Mouse (Mus musculus) embryo, embryonic 10 days (tissue): ENCODE measurements around the gene Ifnlr1.
"Not testable (repeated sequence)": the region's sequence is repeated elsewhere in the genome, so short reads cannot be mapped to it uniquely, and the experiment has no call there.

ENCODE experiments used
- DNase-seq: peaks from one replicate; pipeline ENCODE4 v3.0.0-alpha.2; 2015; ENCODE audit warnings: low spot score

Gene Ifnlr1

DNA sequence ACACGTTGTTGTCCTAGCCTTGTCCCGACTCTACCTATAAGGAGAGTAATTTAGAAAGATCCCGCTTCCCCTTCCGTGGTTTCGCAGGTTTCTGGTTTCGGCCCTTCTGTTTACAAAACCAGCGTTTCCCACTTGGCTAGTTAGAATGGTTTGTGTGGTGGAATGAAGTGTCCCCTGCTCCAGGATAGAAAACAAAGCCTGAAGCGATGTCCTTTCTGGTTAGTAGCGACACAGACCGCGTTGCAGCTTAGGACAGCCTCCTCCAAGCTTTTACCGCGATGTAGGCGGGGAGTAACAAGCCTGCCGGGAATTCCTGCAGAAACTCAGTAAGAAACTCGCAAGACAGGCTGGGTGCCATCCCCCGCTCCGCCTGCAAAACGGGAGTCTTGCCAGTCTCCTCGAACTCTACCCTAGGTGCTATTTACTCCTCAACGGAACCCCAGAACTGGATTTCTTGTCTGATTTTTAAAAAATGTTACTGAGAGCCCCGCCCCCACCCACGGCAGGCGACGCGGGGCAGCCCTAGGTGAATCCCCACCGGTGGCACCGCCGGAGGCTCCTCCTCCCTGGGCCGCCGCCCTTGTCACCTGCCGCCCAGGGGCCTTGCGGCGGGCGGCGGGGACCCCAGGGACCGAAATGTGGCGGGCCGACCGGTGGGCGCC is at the start of gene Ifnlr1:
TSS of gene Ifnlr1 (plus strand) at position 382 of the 662 bp plus-strand sequence.
- peak; percentile 61 for DNase-seq

DNA sequence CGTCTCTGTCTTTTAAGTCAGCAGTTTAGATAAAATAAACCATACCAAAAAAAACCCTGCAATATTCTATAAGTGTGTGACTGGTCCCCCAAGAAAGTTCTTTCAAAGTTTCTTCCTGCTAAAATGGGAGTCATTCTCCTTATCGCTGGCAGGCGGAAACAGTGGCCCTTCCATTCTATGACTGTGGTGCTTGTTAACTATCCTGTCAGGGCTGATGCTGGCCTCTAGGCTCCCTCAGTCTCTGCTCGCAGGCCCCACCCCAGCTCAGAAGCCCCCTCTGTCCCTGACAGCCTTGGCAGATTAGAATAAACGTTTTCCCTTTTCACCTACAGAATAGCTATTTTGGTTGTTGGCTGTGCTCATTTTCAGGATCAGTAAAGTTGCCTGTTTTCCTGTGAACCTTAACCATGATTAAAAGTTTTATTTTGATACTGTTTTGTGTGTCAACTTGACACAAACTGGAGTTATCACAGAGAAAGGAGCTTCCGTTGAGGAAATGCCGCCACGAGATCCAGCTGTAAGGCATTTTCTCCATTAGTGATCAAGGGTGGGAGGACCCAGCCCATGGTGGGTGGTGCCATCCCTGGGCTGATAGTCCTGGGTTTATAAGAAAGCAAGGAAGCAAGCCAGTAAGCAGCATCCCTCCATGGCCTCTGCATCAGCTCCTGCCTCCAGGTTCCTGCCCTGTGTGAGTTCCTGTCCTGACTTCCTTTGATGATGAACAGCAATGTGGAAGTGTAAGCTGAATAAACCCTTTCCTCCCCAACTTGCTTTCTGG is 44.6 kb upstream of the Ifnlr1 start:
- not testable (repeated sequence) for DNase-seq

DNA sequence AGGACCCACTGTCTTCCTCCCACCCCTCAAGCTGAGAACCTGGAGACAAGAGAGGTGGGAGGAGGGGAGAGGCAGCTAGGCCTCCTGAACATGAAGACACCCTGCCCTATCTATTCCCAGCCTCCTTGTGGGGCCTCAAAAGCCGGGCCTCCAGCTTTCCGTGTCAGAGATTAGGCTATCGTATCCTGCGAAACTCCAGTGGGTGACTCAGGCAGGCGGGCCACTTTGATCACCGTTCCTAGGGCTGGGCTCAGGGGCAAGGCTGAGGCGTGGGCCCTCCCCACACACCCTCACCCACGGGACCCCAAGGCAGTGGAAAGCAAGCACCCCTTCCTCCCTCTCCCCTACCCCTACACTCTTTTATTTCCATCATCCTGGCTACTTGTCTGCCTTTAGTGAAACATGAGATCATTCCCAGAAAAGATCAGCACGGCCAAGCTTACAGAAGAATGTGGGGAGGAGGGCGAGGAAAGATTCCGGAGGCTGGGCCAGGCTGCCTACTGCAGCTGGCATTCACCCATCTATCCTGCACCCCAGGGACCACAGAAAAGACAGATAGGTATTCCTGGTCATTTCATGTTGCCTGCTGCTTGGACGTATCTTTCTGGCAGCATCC is 41.0 kb upstream of the Ifnlr1 start:
- no peak for DNase-seq

DNA sequence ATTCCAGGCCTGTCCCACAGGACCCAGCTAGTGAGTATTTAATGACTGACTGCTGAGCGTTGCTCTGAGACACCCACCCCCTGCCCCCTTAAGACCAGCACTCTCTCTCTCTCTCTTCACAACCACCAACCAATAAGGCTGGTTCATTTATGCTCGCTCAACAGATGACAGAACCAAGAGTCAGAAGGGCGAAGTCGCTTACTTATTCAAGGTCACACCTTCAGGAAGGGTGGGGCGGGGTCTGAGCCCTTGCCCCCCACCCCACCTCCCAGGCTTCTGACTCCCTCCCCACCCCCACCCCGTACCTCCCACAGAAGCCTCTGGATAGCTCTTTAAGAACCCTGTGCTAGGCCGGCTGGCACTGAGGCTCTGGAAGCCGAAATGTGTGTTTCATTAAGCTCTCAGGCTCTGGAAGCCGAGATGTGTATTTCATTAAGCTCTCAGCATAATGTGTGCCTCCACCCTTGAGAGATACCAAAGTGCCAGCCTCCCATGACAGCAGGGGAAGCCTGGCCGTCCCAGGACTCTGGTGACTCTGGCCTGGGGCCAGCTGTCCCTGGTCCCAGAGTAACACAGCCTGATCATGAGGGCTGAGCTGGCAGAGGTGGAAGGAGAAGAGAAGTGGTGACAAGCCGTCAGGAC is 33.0 kb upstream of the Ifnlr1 start:
- DNase-seq, result peak; percentile 42

DNA sequence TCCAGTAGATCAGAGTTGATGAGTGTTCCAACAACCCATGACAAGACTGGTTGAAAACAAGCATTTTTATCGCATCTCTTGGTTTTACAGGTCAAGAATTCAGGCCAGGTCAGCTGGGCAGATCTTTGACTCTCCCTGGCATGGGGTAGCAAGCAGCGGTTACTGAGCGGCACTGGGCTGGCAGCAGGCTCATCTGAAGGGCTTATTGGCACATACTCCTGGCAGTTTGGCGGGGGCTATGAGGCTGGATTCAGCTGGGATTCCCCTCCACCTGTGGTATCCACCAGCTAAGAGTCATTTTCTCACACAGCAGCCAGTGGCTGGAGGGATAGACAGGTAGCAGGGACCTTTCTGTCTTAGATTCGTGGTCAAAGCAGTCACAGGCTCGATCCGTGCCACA is 32.1 kb upstream of the Ifnlr1 start:
- no peak for DNase-seq

DNA sequence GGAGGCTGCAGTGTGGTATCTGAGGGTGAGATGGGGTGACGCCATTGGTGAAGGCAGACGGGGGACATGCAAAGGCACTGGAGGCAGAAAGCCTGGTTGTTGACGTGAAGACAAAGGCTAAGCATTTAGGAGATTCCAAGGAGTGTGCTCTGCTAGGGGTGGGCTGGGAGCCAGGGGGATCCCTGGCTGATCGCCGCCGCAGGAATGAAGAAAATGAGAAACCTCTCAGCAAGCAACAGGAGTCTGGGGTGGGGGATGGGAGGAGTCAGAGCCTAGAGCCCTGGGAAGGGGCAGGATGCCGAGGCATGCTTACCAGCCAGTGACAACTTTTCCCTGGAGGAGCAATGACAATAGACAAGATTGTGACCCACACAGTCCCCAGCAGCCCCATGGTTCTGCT is 30.6 kb upstream of the Ifnlr1 start:
- no peak for DNase-seq

DNA sequence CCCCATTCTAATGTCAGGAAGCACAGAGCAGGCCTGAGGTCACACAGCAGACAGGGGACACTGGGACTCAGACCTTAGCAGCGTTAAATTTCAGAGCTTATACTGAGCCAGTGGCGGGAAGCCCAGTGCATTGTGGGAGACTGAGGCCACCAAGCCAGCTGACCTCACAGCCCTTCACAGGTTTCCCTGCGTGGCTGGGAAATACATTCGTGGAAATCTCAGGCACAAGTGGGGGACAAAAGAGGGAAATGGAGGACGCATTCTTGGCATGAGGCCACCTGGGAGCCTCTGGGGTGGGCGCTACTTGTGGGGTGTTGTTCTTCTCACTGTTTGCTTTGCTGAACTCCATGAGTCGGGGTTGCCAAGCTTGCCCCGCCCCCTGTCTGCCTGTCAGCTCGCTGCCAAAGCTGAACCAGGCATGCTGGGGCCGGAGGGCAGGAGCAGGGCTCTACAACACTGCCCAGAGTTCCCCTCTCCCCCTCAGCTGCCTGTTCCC is 29.9 kb upstream of the Ifnlr1 start:
- DNase-seq, result no peak

DNA sequence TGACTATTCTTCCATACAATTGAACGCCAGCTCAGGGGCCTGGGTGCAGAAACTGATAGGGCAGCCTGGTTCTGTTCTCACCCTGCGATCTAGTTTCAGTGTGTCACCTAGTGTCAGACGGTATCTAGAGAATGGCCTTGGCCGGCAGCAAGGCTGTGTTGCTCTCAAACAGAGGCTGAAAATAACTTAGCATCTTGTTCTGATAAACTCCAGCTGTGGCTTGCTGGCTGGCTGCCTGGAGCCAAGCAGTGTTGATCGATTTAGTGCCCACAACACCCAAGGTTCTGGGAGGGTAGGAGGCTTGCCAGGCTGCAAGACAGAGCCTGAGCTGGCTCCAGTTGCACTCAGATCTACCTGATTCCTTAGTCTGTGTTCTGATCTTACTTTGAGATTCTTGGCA is 27.6 kb upstream of the Ifnlr1 start:
- DNase-seq, result no peak

DNA sequence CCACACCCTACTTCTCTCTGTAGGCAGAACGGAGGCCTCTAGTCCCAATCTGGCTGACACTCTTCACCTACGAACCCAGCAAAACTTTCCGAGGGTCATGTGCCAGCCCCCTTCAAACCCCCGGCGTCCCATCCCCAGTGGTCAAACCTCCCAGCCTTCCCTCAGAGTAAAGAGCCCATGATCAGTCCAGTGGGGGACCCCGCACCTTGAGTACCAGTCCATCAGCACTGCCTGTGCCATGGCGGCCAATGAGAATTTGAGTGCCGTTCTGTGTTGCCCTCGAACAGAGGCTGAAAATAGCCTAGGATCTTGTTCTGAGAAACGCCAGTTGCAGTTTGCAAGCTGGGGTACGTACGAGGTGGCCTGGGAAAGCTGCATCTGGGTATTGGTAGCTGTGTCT is 27.2 kb upstream of the Ifnlr1 start:
- no peak for DNase-seq

DNA sequence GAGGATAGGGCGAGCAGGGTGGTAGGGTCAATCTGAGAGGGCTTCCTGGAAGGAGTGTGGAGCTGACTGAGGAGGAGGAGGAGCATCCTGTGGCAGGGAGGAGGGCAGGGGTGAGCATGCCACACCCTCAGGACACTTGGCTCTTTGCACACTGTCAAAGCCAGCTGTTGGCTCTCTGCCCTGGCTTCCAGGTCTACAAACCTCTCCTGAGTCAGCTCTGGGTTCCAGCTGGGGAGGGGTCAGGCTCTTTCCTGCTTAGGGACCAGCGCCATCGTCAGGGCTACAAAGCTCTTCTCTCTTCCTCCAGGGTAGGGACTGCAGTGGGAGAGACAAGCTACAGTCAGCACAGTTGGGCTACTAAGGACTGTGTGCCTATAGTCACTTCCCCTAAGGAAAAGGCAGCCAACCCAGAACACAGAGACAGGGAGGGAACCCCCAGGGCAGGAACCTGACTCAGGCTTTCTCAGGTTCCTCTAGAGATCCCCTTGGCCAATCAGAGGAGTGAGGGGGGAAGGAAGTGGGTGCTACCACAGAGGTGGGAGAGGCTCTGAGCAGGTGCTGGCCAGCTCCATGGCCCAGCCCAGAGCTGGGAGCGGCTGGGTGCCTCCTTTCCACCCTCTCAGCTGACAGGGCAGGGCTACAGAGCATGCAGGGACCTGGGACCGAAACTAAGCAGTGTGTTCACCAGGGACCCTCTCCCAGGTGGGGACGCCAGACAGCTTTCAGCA is 24.8 kb upstream of the Ifnlr1 start:
- DNase-seq, result no peak

DNA sequence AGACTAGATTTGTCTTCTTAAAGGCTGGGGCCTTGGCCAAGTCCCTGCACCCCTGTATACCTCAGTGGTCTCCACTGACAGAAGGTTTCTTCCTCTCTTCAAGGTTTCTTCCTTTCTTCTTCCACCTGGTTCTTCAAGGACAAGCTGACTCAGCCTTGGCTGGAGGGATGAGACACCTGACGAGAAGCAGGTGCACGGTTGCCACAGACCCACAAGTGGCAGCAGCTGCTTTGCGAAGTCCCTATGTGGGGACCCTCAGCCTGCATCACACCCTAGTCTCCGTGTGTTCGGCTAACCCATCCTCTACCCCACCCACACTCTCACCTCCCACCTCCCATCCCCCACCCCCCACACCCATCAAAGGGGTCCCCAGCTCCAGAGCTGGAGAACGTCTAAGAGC is 24.1 kb upstream of the Ifnlr1 start:
- no peak for DNase-seq

DNA sequence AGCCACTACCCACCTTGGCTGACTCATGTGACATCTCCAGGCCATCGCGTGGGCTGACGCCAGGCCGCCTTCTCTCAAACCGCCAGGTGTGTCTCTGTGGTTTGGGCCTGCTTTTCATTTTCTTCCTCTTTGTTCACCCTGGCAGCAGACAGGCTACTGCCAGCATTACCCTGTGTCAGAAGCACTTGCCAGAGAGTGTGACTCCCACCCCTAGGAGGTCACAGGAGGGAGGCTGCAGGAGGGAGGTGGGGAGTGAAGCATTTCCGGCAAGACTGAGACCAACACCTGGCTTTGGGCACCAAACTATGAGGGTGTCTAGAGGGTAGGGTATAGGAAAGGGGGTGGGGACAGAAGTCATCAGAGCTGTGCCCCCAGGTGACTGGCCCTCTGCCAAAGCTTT is 21.4 kb upstream of the Ifnlr1 start:
- DNase-seq, result no peak

DNA sequence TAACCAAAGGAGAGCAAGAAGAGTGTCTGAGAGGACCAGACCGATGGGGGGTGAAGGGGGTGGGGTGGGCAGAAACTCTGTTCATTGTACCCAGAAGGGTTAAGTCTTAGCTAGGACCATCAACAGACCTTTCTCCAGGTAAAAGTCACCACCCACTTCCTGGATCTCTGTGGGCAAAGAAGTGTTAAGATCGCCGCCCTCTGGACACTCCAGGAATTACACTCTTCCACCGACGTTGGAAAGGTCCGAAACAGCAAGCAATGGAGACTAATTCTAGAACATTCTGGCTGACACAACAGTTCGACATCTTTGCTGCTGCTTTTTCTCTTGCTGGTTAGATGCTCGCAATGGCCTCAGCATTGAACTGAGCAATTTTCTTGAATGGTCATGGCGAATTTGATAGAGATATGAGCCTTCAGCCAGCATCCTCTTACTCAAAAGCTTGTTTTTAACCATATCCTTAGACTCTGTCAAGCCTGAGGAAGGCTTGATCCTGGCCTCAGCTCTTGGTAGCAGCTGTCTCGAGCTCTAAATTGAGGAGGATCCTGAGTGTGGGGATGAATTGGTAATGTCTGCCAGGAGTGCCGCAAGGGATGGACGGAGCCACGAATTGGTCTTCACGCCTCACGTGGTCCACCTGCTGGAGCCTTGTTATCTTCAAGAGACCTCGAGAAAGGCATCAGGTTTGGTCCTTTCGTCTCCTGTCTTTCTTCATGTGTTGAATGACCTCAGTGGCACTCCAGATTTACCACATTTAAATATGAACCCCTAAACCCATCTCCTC is 19.7 kb upstream of the Ifnlr1 start:
- DNase-seq, result peak; percentile 66

DNA sequence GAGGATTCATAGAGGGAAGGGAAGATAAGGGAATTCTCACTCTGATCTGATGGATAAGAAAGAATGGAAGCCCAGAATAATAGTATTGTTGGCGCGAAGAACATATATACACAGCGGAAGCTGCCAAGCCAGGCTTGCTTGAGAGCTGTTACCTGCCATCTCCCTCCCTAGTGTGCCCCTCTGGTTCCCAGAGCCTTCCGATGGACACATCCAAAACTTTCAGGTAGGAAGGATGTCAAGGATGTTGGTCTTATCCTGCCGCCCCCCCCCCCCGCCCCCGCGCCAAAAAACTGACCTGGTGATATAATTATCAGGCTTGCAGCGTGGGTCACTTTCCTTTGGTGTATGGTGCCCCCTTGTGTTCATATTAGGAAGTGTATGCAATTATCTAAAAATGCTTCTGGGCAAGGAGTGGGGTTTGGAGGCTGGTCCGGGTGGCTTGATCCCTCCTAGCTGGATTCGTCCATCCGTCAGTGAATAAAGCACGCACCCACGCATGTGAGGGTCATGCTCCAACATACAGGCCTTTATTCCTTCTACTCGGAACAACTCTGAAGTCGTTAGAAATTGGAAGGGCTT is 18.7 kb upstream of the Ifnlr1 start:
- peak; percentile 79 for DNase-seq

DNA sequence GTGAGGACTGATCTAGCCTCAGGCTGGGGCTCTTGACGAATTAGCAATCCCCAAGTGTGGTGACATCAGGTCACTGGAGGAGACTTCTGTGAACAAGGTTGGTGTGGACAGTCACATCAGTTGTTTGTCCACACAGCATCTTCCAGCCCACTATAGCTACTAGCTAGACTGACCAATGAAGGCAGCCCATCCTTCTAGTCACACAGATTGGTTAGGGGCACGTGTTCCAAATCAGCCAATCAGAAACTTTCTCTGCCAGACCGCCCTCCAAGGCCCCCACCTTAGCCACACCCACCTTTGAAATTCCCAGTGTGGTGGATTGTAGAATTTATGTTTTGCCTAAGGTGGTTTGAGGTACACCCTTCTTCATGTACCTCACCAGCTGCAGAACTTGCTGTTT is 12.6 kb upstream of the Ifnlr1 start:
- DNase-seq, result no peak

DNA sequence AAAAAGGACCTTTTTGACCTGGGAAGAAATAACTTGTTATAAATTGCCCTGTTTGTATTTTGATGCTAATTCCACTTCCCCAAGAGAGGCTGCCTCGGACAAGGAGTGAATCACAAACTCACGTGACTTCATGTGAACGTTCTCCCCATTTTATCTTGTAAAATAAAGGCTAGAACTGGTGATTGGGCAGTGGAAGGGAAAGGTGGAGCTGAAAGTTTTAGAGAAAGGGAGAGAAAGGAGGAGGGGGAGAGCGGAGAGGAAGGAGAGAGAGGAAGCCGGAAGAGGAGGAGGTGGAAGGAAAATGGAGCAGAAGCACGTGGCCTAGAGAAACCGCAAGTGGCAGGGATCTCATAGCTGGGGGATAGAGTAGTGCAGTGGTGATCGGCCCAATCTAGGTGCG is 11.1 kb upstream of the Ifnlr1 start:
- DNase-seq, result no peak

DNA sequence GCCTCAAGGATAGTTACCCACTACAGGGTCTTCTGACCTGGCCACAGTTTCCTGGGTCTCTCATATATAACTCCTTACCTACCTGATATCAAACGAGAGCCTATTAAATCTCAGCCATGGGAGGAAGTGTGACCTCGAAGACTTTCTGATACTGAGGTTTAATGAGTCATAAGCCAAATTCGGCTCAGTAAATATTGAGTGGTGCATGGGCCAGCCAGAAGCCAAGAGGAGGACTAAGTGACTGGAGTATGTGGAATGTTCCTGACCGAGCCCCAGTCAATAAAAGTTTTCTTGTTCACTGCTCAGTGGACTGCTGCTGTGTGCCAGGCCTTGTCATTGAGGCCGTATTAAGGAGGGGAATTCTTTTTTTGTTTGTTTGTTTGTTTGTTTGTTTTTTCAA is 9.6 kb upstream of the Ifnlr1 start:
- DNase-seq, result no peak

DNA sequence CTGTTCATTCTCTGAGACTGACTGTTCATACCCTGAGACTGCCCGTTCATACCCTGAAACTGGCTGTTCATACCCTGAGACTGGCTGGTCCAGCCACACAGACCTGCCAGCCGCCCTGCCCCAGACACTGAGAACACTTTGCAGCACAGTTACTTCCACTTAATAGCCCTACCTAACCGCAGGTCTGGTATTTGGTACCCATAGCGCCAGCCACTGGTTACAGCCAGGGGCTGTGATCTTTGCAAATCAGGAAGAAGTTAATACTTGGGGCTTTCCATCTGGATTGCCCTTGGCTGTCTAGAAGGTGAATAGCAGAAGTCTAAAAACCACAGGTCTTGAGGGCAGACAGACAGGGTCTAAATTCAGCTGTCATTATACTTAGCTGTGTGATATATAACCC is 6.8 kb upstream of the Ifnlr1 start:
- no peak for DNase-seq

DNA sequence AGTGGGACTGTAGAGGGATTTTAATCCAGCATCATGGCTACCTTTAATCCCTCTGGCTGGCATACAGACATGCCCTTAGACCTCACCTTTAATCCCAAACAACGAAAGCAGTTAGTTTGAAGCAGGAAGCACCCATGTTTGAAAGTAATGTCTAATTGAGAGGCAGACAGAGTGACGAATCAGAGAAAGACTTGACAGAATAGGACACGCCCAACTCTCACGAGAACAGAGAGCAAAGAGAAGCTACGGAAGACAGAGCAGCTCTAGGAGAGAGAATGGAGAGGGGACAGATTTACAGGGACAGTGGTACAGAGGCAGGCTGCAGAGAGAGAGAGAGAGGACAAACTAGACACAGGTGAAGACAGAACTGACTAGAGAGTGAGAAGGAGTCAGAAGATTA is 4.3 kb upstream of the Ifnlr1 start:
- no peak for DNase-seq

DNA sequence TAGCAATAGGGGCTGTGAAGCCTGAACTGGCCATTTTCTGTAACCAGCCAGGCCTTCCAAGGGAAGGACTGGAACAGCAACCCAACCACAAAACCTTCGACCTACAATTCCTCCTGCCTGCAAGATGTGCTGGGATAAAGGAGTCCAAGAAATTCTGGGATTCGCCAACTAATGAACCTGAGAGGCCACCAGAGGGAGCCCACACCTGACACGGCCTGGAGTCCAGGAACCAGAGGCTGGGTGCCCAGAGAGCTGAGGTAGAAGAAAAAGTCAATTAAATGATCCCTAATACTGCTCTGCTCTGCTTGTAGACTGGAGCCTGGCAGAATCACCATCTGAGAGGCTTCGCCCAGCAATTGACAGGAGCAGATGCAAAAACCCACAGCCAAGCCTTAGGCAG is 2.5 kb upstream of the Ifnlr1 start:
- peak; percentile 54 for DNase-seq

DNA sequence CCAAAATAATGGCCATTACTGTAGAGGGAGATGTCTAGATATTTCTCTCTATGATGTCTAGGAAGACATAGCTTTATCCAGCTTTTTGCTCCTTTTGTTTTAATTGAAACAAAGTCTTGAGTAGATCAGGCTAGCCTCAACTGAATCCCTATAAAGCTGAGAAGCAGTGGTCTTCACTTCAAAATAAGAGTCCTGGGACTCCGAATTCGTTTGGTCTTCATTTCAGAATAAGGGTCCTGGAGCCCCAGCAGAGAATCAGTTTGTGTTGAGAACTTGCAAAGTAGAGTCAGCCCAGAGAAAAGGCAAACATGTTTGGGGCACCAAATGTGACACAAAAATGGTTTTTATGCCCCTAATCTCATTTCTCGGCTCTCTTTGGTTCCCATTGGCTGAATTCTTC is 1.4 kb upstream of the Ifnlr1 start:
- DNase-seq, result peak; percentile 54
